Mouse (Mus musculus): ENCODE measurements around the gene Gramd1c. TPM values are rescaled to one million over a fixed set of nuclear protein-coding genes. Genes with fewer than 3 reads are reported as not detected.

Gramd1c gene
- polyA plus RNA-seq, 1 experiment, result 0.62 TPM

- no peaks in the 10 kb centered on the region for H3K4me1 ChIP-seq (replicated peaks; ENCODE audit: control insufficient read depth, insufficient read depth, low read length)
- H3K36me3 ChIP-seq (ENCODE audit: control insufficient read depth, insufficient read depth, low read length), result peaks cover 59% of the 10 kb centered on the region
- H3K27me3 ChIP-seq (ENCODE audit: control insufficient read depth, insufficient read depth, low read length), result no peaks in the 10 kb centered on the region
- no peak overlapping the region for H3K4me3 ChIP-seq (ENCODE audit: control insufficient read depth, insufficient read depth, low read length)
- DNase-seq, result no peak
- WGBS, result over 99% methylated on average over 7 of the region's 7 CpGs
- no peak overlapping the region for H3K27ac ChIP-seq (ENCODE audit: control insufficient read depth, insufficient read depth, low read length)
- no peak for TF ChIP-seq CTCF (IDR thresholded peaks at IDR 0.05; ENCODE audit: borderline replicate concordance, control insufficient read depth, extremely low read depth, insufficient read depth, low read length, poor library complexity)
- TF ChIP-seq POLR2A (IDR thresholded peaks at IDR 0.05; ENCODE audit: control insufficient read depth, extremely low read depth, insufficient read depth, low read length, poor library complexity), result no peak
Observed at GRCm38 (mm10) chr16:44099377-44099776, 36.2 kb upstream of the Gramd1c start.

GRCm38 (mm10) chr16:44087650-44088049 is 24.5 kb upstream of the Gramd1c start:
- H3K27me3 ChIP-seq (ENCODE audit: control insufficient read depth, insufficient read depth, low read length), result no peaks in the 10 kb centered on the region
- H3K27ac ChIP-seq (ENCODE audit: control insufficient read depth, insufficient read depth, low read length), result no peak overlapping the region
- H3K4me3 ChIP-seq (ENCODE audit: control insufficient read depth, insufficient read depth, low read length), result no peak overlapping the region
- DNase-seq, result no peak
- H3K4me1 ChIP-seq (replicated peaks; ENCODE audit: control insufficient read depth, insufficient read depth, low read length), result no peaks in the 10 kb centered on the region
- H3K36me3 ChIP-seq (ENCODE audit: control insufficient read depth, insufficient read depth, low read length), result peaks cover 25% of the 10 kb centered on the region
- TF ChIP-seq POLR2A (IDR thresholded peaks at IDR 0.05; ENCODE audit: control insufficient read depth, extremely low read depth, insufficient read depth, low read length, poor library complexity) (no peak), CTCF (IDR thresholded peaks at IDR 0.05; ENCODE audit: borderline replicate concordance, control insufficient read depth, extremely low read depth, insufficient read depth, low read length, poor library complexity) (no peak)
- WGBS, result 60% methylated on average over 2 of the region's 2 CpGs

GRCm38 (mm10) chr16:44061341-44061740 is 1.8 kb downstream of the Gramd1c start:
- no peak for DNase-seq
- Histone ChIP-seq H3K27ac (ENCODE audit: control insufficient read depth, insufficient read depth, low read length) (no peak overlapping the region), H3K36me3 (ENCODE audit: control insufficient read depth, insufficient read depth, low read length) (no peaks in the 10 kb centered on the region), H3K4me3 (ENCODE audit: control insufficient read depth, insufficient read depth, low read length) (no peak overlapping the region), H3K4me1 (replicated peaks; ENCODE audit: control insufficient read depth, insufficient read depth, low read length) (peaks cover 6% of the 10 kb centered on the region), H3K27me3 (ENCODE audit: control insufficient read depth, insufficient read depth, low read length) (no peaks in the 10 kb centered on the region)
- TF ChIP-seq POLR2A (IDR thresholded peaks at IDR 0.05; ENCODE audit: control insufficient read depth, extremely low read depth, insufficient read depth, low read length, poor library complexity), result no peak
- no peak for TF ChIP-seq CTCF (IDR thresholded peaks at IDR 0.05; ENCODE audit: borderline replicate concordance, control insufficient read depth, extremely low read depth, insufficient read depth, low read length, poor library complexity)
- 96% methylated on average over 15 of the region's 15 CpGs for WGBS

- 95% methylated on average over 18 of the region's 18 CpGs for WGBS
- H3K27ac ChIP-seq (ENCODE audit: control insufficient read depth, insufficient read depth, low read length), result no peak overlapping the region
Observed at GRCm38 (mm10) chr16:44060604-44061286, 2.4 kb downstream of the Gramd1c start.

GRCm38 (mm10) chr16:44058745-44059144 is 4.4 kb downstream of the Gramd1c start:
- Histone ChIP-seq H3K27ac (ENCODE audit: control insufficient read depth, insufficient read depth, low read length) (no peak overlapping the region), H3K4me1 (replicated peaks; ENCODE audit: control insufficient read depth, insufficient read depth, low read length) (peaks cover 6% of the 10 kb centered on the region), H3K4me3 (ENCODE audit: control insufficient read depth, insufficient read depth, low read length) (no peak overlapping the region), H3K36me3 (ENCODE audit: control insufficient read depth, insufficient read depth, low read length) (no peaks in the 10 kb centered on the region), H3K27me3 (ENCODE audit: control insufficient read depth, insufficient read depth, low read length) (no peaks in the 10 kb centered on the region)
- TF ChIP-seq CTCF (IDR thresholded peaks at IDR 0.05; ENCODE audit: borderline replicate concordance, control insufficient read depth, extremely low read depth, insufficient read depth, low read length, poor library complexity), result no peak
- TF ChIP-seq POLR2A (IDR thresholded peaks at IDR 0.05; ENCODE audit: control insufficient read depth, extremely low read depth, insufficient read depth, low read length, poor library complexity), result no peak
- peak; percentile 67 for DNase-seq
- WGBS, result 23% methylated on average over 10 of the region's 10 CpGs

More at GRCm38 (mm10) chr16:44060604-44061286, 2.4 kb downstream of the Gramd1c start:
- peaks cover 6% of the 10 kb centered on the region for H3K4me1 ChIP-seq (replicated peaks; ENCODE audit: control insufficient read depth, insufficient read depth, low read length)
- no peak for TF ChIP-seq POLR2A (IDR thresholded peaks at IDR 0.05; ENCODE audit: control insufficient read depth, extremely low read depth, insufficient read depth, low read length, poor library complexity)
- TF ChIP-seq CTCF (IDR thresholded peaks at IDR 0.05; ENCODE audit: borderline replicate concordance, control insufficient read depth, extremely low read depth, insufficient read depth, low read length, poor library complexity), result no peak
- no peak overlapping the region for H3K4me3 ChIP-seq (ENCODE audit: control insufficient read depth, insufficient read depth, low read length)
- H3K36me3 ChIP-seq (ENCODE audit: control insufficient read depth, insufficient read depth, low read length), result no peaks in the 10 kb centered on the region
- no peaks in the 10 kb centered on the region for H3K27me3 ChIP-seq (ENCODE audit: control insufficient read depth, insufficient read depth, low read length)
- no peak for DNase-seq

- WGBS, result 92% methylated on average over 8 of the region's 8 CpGs
- no peak for TF ChIP-seq CTCF (IDR thresholded peaks at IDR 0.05; ENCODE audit: borderline replicate concordance, control insufficient read depth, extremely low read depth, insufficient read depth, low read length, poor library complexity)
- no peak for TF ChIP-seq POLR2A (IDR thresholded peaks at IDR 0.05; ENCODE audit: control insufficient read depth, extremely low read depth, insufficient read depth, low read length, poor library complexity)
Observed at GRCm38 (mm10) chr16:44055766-44056165, 7.4 kb downstream of the Gramd1c start.

More at GRCm38 (mm10) chr16:44055766-44056165, 7.4 kb downstream of the Gramd1c start:
- Histone ChIP-seq H3K4me1 (replicated peaks; ENCODE audit: control insufficient read depth, insufficient read depth, low read length) (no peaks in the 10 kb centered on the region), H3K27ac (ENCODE audit: control insufficient read depth, insufficient read depth, low read length) (no peak overlapping the region), H3K27me3 (ENCODE audit: control insufficient read depth, insufficient read depth, low read length) (no peaks in the 10 kb centered on the region), H3K36me3 (ENCODE audit: control insufficient read depth, insufficient read depth, low read length) (no peaks in the 10 kb centered on the region), H3K4me3 (ENCODE audit: control insufficient read depth, insufficient read depth, low read length) (no peak overlapping the region)
- no peak for DNase-seq
